Mouse (Mus musculus): Measurements from ENCODE around the gene Olfr1350. TPM values are rescaled to one million over a fixed set of nuclear protein-coding genes. Genes with fewer than 3 reads are reported as not detected.

Olfr1350 gene
- total RNA-seq (2014; rRNA removed; ENCODE audit: low replicate concordance) (not detected in 2 replicates), polyA plus RNA-seq (2015; fragmentation: Nextera tagmentation; extraction: Ambion mirVana) (not detected in 2 replicates)

DNA sequence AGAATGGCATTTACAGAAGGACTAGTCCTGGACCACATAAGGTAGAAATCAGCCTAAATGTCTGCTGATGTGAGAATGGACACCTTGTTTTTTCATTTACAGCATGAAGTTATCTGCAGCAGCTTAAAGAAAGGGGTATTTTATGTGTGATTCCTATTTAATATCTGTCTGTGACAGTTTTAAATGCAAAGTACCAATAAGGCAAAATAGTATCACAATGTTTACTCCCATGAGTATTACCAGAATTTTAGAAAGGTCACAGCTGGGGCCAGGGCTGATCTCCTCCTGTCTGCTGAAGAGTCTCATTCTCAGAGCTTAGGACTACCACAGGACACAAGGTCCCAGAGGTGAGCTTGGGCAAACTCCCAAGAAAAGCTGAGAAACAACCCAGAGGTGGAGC is at the start of gene Olfr1350:
TSS of gene Olfr1350 (plus strand) at position 301 of the 400 bp plus-strand sequence.
- Histone ChIP-seq H3K4me3 (ENCODE audit: low read depth, low read length) (no peak within 1 kb of the TSS), H3K27me3 (ENCODE audit: control insufficient read depth, insufficient read depth, low read length) (no peaks in the 10 kb centered on the region), H3K4me1 (ENCODE audit: control insufficient read depth, insufficient read depth) (no peaks in the 10 kb centered on the region), H3K4me2 (ENCODE audit: low read depth, low read length) (no peak within 1 kb of the TSS), H3K9ac (replicated peaks; ENCODE audit: low read depth, low read length) (no peak within 1 kb of the TSS), H3K36me3 (replicated peaks; ENCODE audit: control insufficient read depth, insufficient read depth, low read length) (no peaks in the 10 kb centered on the region), H3K9me3 (replicated peaks; ENCODE audit: control insufficient read depth, low read length) (no peaks in the 10 kb centered on the region), H3K27ac (ENCODE audit: low read depth) (no peak within 1 kb of the TSS)
- DNase-seq (ENCODE audit: low spot score), result no peak
- no peak for TF ChIP-seq CTCF (IDR thresholded peaks at IDR 0.05; ENCODE audit: low read depth)
- no peak for TF ChIP-seq EP300 (IDR thresholded peaks at IDR 0.05; ENCODE audit: low read depth)
- ATAC-seq (ENCODE audit: insufficient read depth, low read depth), result no peak

DNA sequence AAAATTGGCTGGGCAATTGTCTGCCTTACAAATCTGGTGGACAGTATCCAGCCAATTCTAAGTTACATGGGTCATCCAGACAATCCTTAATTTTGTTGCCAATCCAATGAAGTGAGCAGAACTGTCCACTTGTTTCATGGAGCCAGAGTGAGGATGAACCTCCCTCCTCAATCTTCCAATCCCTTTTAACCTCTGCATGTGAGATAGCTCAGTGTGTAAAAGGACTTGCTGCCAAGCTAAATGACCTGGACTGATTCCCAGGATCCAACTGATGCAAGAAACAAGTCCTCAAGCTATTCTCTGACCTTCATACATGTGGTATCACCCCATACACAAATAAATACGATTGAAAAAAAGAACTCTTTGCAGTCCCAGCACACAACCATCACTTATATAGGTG is 43.0 kb upstream of the Olfr1350 start:
- no peak overlapping the region for H3K4me2 ChIP-seq (ENCODE audit: low read depth, low read length)
- H3K27ac ChIP-seq (ENCODE audit: low read depth), result no peak overlapping the region
- H3K9me3 ChIP-seq (replicated peaks; ENCODE audit: control insufficient read depth, low read length), result peaks cover 16% of the 10 kb centered on the region; the same call in 1 of the 2 replicates
- ATAC-seq (ENCODE audit: insufficient read depth, low read depth) (no peak), DNase-seq (ENCODE audit: low spot score) (no peak)
- H3K4me3 ChIP-seq (ENCODE audit: low read depth, low read length), result no peak overlapping the region
- no peak overlapping the region for H3K9ac ChIP-seq (replicated peaks; ENCODE audit: low read depth, low read length)
- no peaks in the 10 kb centered on the region for H3K4me1 ChIP-seq (ENCODE audit: control insufficient read depth, insufficient read depth)
- no peaks in the 10 kb centered on the region for H3K27me3 ChIP-seq (ENCODE audit: control insufficient read depth, insufficient read depth, low read length)
- no peaks in the 10 kb centered on the region for H3K36me3 ChIP-seq (replicated peaks; ENCODE audit: control insufficient read depth, insufficient read depth, low read length)
- TF ChIP-seq EP300 (IDR thresholded peaks at IDR 0.05; ENCODE audit: low read depth), result no peak
- TF ChIP-seq CTCF (IDR thresholded peaks at IDR 0.05; ENCODE audit: low read depth), result no peak
- WGBS, result 6% methylated on average over 1 of the region's 1 CpGs

DNA sequence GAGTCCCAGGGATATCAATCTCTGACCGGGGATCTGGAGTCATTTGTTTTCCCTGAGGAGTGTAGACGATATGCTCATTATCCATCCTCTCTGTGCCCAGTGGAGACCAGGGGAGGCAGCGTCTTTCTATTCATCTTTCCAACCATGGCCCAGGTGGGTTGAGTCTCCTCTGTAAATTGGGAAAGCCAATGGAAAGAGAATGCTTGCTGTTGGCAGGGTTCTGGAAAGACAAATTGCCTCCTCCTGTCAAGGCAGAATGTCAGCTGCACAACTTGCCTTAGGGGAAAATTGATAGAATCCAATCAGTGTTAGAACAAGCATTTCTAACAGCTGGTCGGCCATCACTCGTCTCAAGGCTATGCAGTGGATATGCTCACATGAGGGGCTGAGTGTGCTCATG is 41.8 kb upstream of the Olfr1350 start, which contains the start of gene Olfr1349:
TSS of gene Olfr1349 (minus strand) at position 101 of the 400 bp plus-strand sequence.
- H3K9me3 ChIP-seq (replicated peaks; ENCODE audit: control insufficient read depth, low read length), result peaks cover 16% of the 10 kb centered on the region; the same call in 1 of the 2 replicates
- no peak within 1 kb of the TSS for H3K27ac ChIP-seq (ENCODE audit: low read depth)
- DNase-seq (ENCODE audit: low spot score) (no peak), ATAC-seq (ENCODE audit: insufficient read depth, low read depth) (no peak)
- no peaks in the 10 kb centered on the region for H3K36me3 ChIP-seq (replicated peaks; ENCODE audit: control insufficient read depth, insufficient read depth, low read length)
- TF ChIP-seq CTCF (IDR thresholded peaks at IDR 0.05; ENCODE audit: low read depth) (no peak), EP300 (IDR thresholded peaks at IDR 0.05; ENCODE audit: low read depth) (no peak)
- no peaks in the 10 kb centered on the region for H3K4me1 ChIP-seq (ENCODE audit: control insufficient read depth, insufficient read depth)
- no peaks in the 10 kb centered on the region for H3K27me3 ChIP-seq (ENCODE audit: control insufficient read depth, insufficient read depth, low read length)
- H3K4me2 ChIP-seq (ENCODE audit: low read depth, low read length), result no peak within 1 kb of the TSS
- H3K9ac ChIP-seq (replicated peaks; ENCODE audit: low read depth, low read length), result no peak within 1 kb of the TSS
- no peak within 1 kb of the TSS for H3K4me3 ChIP-seq (ENCODE audit: low read depth, low read length)
- 61% methylated on average over 5 of the region's 5 CpGs for WGBS

DNA sequence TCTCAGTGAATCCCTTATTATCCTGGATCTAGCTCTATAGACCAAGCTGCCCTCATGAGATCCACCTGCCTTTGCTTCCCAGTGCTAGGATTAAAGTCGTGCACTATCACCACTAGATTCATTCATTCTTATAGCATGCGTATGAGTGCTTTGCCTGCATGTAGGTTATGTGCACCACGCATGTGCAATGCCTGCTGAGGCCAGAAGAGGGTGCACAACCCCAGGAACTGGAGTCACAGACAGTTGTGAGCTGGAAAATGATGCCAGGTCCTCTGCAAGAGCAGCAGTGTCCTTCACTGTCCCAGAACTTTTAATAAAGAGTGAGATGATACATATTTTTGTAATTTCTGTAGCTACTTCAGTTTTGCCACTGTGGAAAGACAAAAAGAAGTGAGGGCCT is 39.6 kb upstream of the Olfr1350 start:
- Histone ChIP-seq H3K27ac (ENCODE audit: low read depth) (no peak overlapping the region), H3K27me3 (ENCODE audit: control insufficient read depth, insufficient read depth, low read length) (no peaks in the 10 kb centered on the region), H3K9me3 (replicated peaks; ENCODE audit: control insufficient read depth, low read length) (peaks cover 16% of the 10 kb centered on the region; the same call in 1 of the 2 replicates), H3K4me3 (ENCODE audit: low read depth, low read length) (no peak overlapping the region), H3K36me3 (replicated peaks; ENCODE audit: control insufficient read depth, insufficient read depth, low read length) (no peaks in the 10 kb centered on the region), H3K4me2 (ENCODE audit: low read depth, low read length) (no peak overlapping the region), H3K4me1 (ENCODE audit: control insufficient read depth, insufficient read depth) (no peaks in the 10 kb centered on the region), H3K9ac (replicated peaks; ENCODE audit: low read depth, low read length) (no peak overlapping the region)
- no peak for TF ChIP-seq CTCF (IDR thresholded peaks at IDR 0.05; ENCODE audit: low read depth)
- no peak for TF ChIP-seq EP300 (IDR thresholded peaks at IDR 0.05; ENCODE audit: low read depth)
- no peak for ATAC-seq (ENCODE audit: insufficient read depth, low read depth)
- DNase-seq (ENCODE audit: low spot score), result no peak
- 51% methylated on average over 3 of the region's 3 CpGs for WGBS

- WGBS, result 56% methylated on average over 5 of the region's 5 CpGs
- no peak overlapping the region for H3K4me3 ChIP-seq (ENCODE audit: low read depth, low read length)
- H3K27me3 ChIP-seq (ENCODE audit: control insufficient read depth, insufficient read depth, low read length), result no peaks in the 10 kb centered on the region
- H3K27ac ChIP-seq (ENCODE audit: low read depth), result no peak overlapping the region
- H3K4me1 ChIP-seq (ENCODE audit: control insufficient read depth, insufficient read depth), result no peaks in the 10 kb centered on the region
- DNase-seq (ENCODE audit: low spot score) (no peak), ATAC-seq (ENCODE audit: insufficient read depth, low read depth) (no peak)
- H3K4me2 ChIP-seq (ENCODE audit: low read depth, low read length), result no peak overlapping the region
- TF ChIP-seq CTCF (IDR thresholded peaks at IDR 0.05; ENCODE audit: low read depth) (peak; percentile 14; the same call in 1 of the 2 replicates), EP300 (IDR thresholded peaks at IDR 0.05; ENCODE audit: low read depth) (no peak)
- H3K9me3 ChIP-seq (replicated peaks; ENCODE audit: control insufficient read depth, low read length), result peaks cover 16% of the 10 kb centered on the region; the same call in 1 of the 2 replicates
- no peak overlapping the region for H3K9ac ChIP-seq (replicated peaks; ENCODE audit: low read depth, low read length)
- no peaks in the 10 kb centered on the region for H3K36me3 ChIP-seq (replicated peaks; ENCODE audit: control insufficient read depth, insufficient read depth, low read length)
Measured at GRCm38 (mm10) chr7:6526141-6526540, 38.5 kb upstream of the Olfr1350 start.
